Mouse (Mus musculus): ENCODE measurements at regions not wholly inside any gene's neighbourhood (a gene's known extent, or its start where the extent isn't known, plus 50 kb on each side); places are given as distances from the start of the nearest gene placed in this dataset.

GRCm38 (mm10) chr6:148687770-148688169, 143.5 kb downstream of the Ipo8 start:
- Histone ChIP-seq H3K9ac (ENCODE audit: insufficient read depth, low read depth, low read length, poor library complexity, severe bottlenecking) (no peak overlapping the region), H3K4me3 (ENCODE audit: insufficient read depth in 1 of 2, low read depth in 1 of 2, low read length in 2 of 2, poor library complexity in 1 of 2, severe bottlenecking in 1 of 2) (no peak overlapping the region), H3K9me3 (ENCODE audit: control insufficient read depth, insufficient read depth, low read depth, low read length) (no peaks in the 10 kb centered on the region), H3K4me1 (ENCODE audit: control insufficient read depth in 2 of 2, insufficient read depth in 2 of 2, low read length in 2 of 2, poor library complexity in 1 of 2) (no peaks in the 10 kb centered on the region), H3K36me3 (ENCODE audit: control insufficient read depth, insufficient read depth, low read length, poor library complexity, severe bottlenecking) (no peaks in the 10 kb centered on the region), H3K27ac (ENCODE audit: insufficient read depth, low read depth, low read length, poor library complexity, severe bottlenecking) (no peak overlapping the region)
- TF ChIP-seq ZC3H11A (IDR thresholded peaks at IDR 0.05; ENCODE audit: borderline replicate concordance, low read depth, low read length), result 0 out of 2 replicates have a peak, but pooled peaks have one; percentile 36
- no peak for TF ChIP-seq ZNF384 (IDR thresholded peaks at IDR 0.05; ENCODE audit: low read depth, low read length)
- in situ Hi-C loops (cut with MboI; ENCODE audit: low sequenced_read_pairs in 2 of 2, unreplicated experiment in 2 of 2), result no loop called here
- DNase-seq (ENCODE audit: low read depth, low spot score), result peak; percentile 12

GRCm38 (mm10) chr6:148660152-148660551, 171.1 kb downstream of the Ipo8 start:
- H3K9ac ChIP-seq (ENCODE audit: insufficient read depth, low read depth, low read length, poor library complexity, severe bottlenecking), result no peak overlapping the region
- no peaks in the 10 kb centered on the region for H3K4me1 ChIP-seq (ENCODE audit: control insufficient read depth in 2 of 2, insufficient read depth in 2 of 2, low read length in 2 of 2, poor library complexity in 1 of 2)
- TF ChIP-seq MAFK (IDR thresholded peaks at IDR 0.05; ENCODE audit: insufficient read depth, low read depth, low read length) (no peak), CHD2 (IDR thresholded peaks at IDR 0.05; ENCODE audit: low read depth, low read length) (no peak), ZC3H11A (IDR thresholded peaks at IDR 0.05; ENCODE audit: borderline replicate concordance, low read depth, low read length) (no peak), ZNF384 (IDR thresholded peaks at IDR 0.05; ENCODE audit: low read depth, low read length) (no peak), HCFC1 (IDR thresholded peaks at IDR 0.05; ENCODE audit: borderline replicate concordance, insufficient read depth, low read length) (no peak)
- H3K4me3 ChIP-seq (ENCODE audit: insufficient read depth in 1 of 2, low read depth in 1 of 2, low read length in 2 of 2, poor library complexity in 1 of 2, severe bottlenecking in 1 of 2), result no peak overlapping the region
- no peaks in the 10 kb centered on the region for H3K36me3 ChIP-seq (ENCODE audit: control insufficient read depth, insufficient read depth, low read length, poor library complexity, severe bottlenecking)
- DNase-seq (ENCODE audit: low read depth, low spot score), result no peak
- no peaks in the 10 kb centered on the region for H3K9me3 ChIP-seq (ENCODE audit: control insufficient read depth, insufficient read depth, low read depth, low read length)
- no peak overlapping the region for H3K27ac ChIP-seq (ENCODE audit: insufficient read depth, low read depth, low read length, poor library complexity, severe bottlenecking)
- in situ Hi-C loops (cut with MboI; ENCODE audit: low sequenced_read_pairs in 2 of 2, unreplicated experiment in 2 of 2), result no loop called here

- 0 out of 4 replicates have a peak, but pooled peaks cover 0 to 1% of the 10 kb centered on the region in 2 experiments for H3K4me1 ChIP-seq (ENCODE audit: control insufficient read depth in 2 of 2, insufficient read depth in 2 of 2, low read length in 2 of 2, poor library complexity in 1 of 2)
- H3K9me3 ChIP-seq (ENCODE audit: control insufficient read depth, insufficient read depth, low read depth, low read length), result no peaks in the 10 kb centered on the region
- in situ Hi-C loops (cut with MboI; ENCODE audit: low sequenced_read_pairs in 2 of 2, unreplicated experiment in 2 of 2), result no loop called here
- no peak overlapping the region for H3K4me3 ChIP-seq (ENCODE audit: insufficient read depth in 1 of 2, low read depth in 1 of 2, low read length in 2 of 2, poor library complexity in 1 of 2, severe bottlenecking in 1 of 2)
- no peak for DNase-seq (ENCODE audit: low read depth, low spot score)
- H3K36me3 ChIP-seq (ENCODE audit: control insufficient read depth, insufficient read depth, low read length, poor library complexity, severe bottlenecking), result no peaks in the 10 kb centered on the region
- no peak overlapping the region for H3K27ac ChIP-seq (ENCODE audit: insufficient read depth, low read depth, low read length, poor library complexity, severe bottlenecking)
- TF ChIP-seq HCFC1 (IDR thresholded peaks at IDR 0.05; ENCODE audit: borderline replicate concordance, insufficient read depth, low read length) (no peak), ZNF384 (IDR thresholded peaks at IDR 0.05; ENCODE audit: low read depth, low read length) (no peak), CHD2 (IDR thresholded peaks at IDR 0.05; ENCODE audit: low read depth, low read length) (no peak), ZC3H11A (IDR thresholded peaks at IDR 0.05; ENCODE audit: borderline replicate concordance, low read depth, low read length) (no peak), MAFK (IDR thresholded peaks at IDR 0.05; ENCODE audit: insufficient read depth, low read depth, low read length) (no peak)
- H3K9ac ChIP-seq (ENCODE audit: insufficient read depth, low read depth, low read length, poor library complexity, severe bottlenecking), result no peak overlapping the region
These were observed 178.1 kb downstream of the Ipo8 start for GRCm38 (mm10) chr6:148653216-148653615.

GRCm38 (mm10) chr6:148652434-148652833, 178.8 kb downstream of the Ipo8 start:
- in situ Hi-C loops (cut with MboI; ENCODE audit: low sequenced_read_pairs in 2 of 2, unreplicated experiment in 2 of 2), result no loop called here
- TF ChIP-seq ZC3H11A (IDR thresholded peaks at IDR 0.05; ENCODE audit: borderline replicate concordance, low read depth, low read length) (no peak), HCFC1 (IDR thresholded peaks at IDR 0.05; ENCODE audit: borderline replicate concordance, insufficient read depth, low read length) (no peak), ZNF384 (IDR thresholded peaks at IDR 0.05; ENCODE audit: low read depth, low read length) (no peak), CHD2 (IDR thresholded peaks at IDR 0.05; ENCODE audit: low read depth, low read length) (no peak), MAFK (IDR thresholded peaks at IDR 0.05; ENCODE audit: insufficient read depth, low read depth, low read length) (no peak)

More at GRCm38 (mm10) chr6:148652434-148652833, 178.8 kb downstream of the Ipo8 start:
- no peak overlapping the region for H3K27ac ChIP-seq (ENCODE audit: insufficient read depth, low read depth, low read length, poor library complexity, severe bottlenecking)
- H3K36me3 ChIP-seq (ENCODE audit: control insufficient read depth, insufficient read depth, low read length, poor library complexity, severe bottlenecking), result no peaks in the 10 kb centered on the region
- no peak overlapping the region for H3K9ac ChIP-seq (ENCODE audit: insufficient read depth, low read depth, low read length, poor library complexity, severe bottlenecking)
- H3K4me1 ChIP-seq (ENCODE audit: control insufficient read depth in 2 of 2, insufficient read depth in 2 of 2, low read length in 2 of 2, poor library complexity in 1 of 2), result 0 out of 4 replicates have a peak, but pooled peaks cover 0 to 1% of the 10 kb centered on the region in 2 experiments
- H3K9me3 ChIP-seq (ENCODE audit: control insufficient read depth, insufficient read depth, low read depth, low read length), result no peaks in the 10 kb centered on the region
- no peak for DNase-seq (ENCODE audit: low read depth, low spot score)
- no peak overlapping the region for H3K4me3 ChIP-seq (ENCODE audit: insufficient read depth in 1 of 2, low read depth in 1 of 2, low read length in 2 of 2, poor library complexity in 1 of 2, severe bottlenecking in 1 of 2)

All from ES-E14 (cell line).